Mouse (Mus musculus) testis, postnatal 14 days (tissue): ENCODE data around the gene Aebp2.
"Not testable (repeated sequence)": the region's sequence is repeated elsewhere in the genome, so short reads cannot be mapped to it uniquely, and the experiment has no call there.

Experiments used
- DNase-seq: peaks from one replicate; pipeline ENCODE4 v3.0.0; 2021; ENCODE audit warnings: low spot score

Aebp2 gene

GRCm38 (mm10) chr6:140655451-140655850, 33.0 kb downstream of the Aebp2 start:
- no peak for DNase-seq

GRCm38 (mm10) chr6:140656991-140657390, 34.5 kb downstream of the Aebp2 start:
- no peak for DNase-seq

- DNase-seq = no peak
Observed at GRCm38 (mm10) chr6:140657920-140658522, 35.6 kb downstream of the Aebp2 start.

- DNase-seq = no peak
Observed at GRCm38 (mm10) chr6:140661111-140661510, 38.6 kb downstream of the Aebp2 start.

GRCm38 (mm10) chr6:140661777-140662176, 39.3 kb downstream of the Aebp2 start:
- no peak for DNase-seq

- DNase-seq = no peak
Observed at GRCm38 (mm10) chr6:140662290-140662689, 39.8 kb downstream of the Aebp2 start.

GRCm38 (mm10) chr6:140662697-140663096, 40.2 kb downstream of the Aebp2 start:
- DNase-seq = not testable (repeated sequence)

- no peak for DNase-seq
Observed at GRCm38 (mm10) chr6:140664611-140665010, 42.1 kb downstream of the Aebp2 start.

GRCm38 (mm10) chr6:140666486-140667240, 44.2 kb downstream of the Aebp2 start:
- no peak for DNase-seq

- no peak for DNase-seq
Observed at GRCm38 (mm10) chr6:140667289-140667906, 44.9 kb downstream of the Aebp2 start.

- DNase-seq = no peak
Observed at GRCm38 (mm10) chr6:140674414-140674813, 52.0 kb downstream of the Aebp2 start.

GRCm38 (mm10) chr6:140676094-140676493, 53.6 kb downstream of the Aebp2 start:
- DNase-seq = no peak

GRCm38 (mm10) chr6:140677041-140677440, 54.6 kb downstream of the Aebp2 start:
- DNase-seq = no peak

GRCm38 (mm10) chr6:140677960-140678359, 55.5 kb downstream of the Aebp2 start:
- no peak for DNase-seq

GRCm38 (mm10) chr6:140678658-140679271, 56.3 kb downstream of the Aebp2 start:
- DNase-seq = no peak

GRCm38 (mm10) chr6:140680713-140681112, 58.2 kb downstream of the Aebp2 start:
- DNase-seq = no peak

- DNase-seq = no peak
Observed at GRCm38 (mm10) chr6:140682829-140683228, 60.4 kb downstream of the Aebp2 start.

GRCm38 (mm10) chr6:140684403-140684802, 61.9 kb downstream of the Aebp2 start:
- no peak for DNase-seq

- DNase-seq = no peak
Observed at GRCm38 (mm10) chr6:140689617-140690404, 67.3 kb downstream of the Aebp2 start.

GRCm38 (mm10) chr6:140692160-140692559, 69.7 kb downstream of the Aebp2 start:
- DNase-seq = no peak

GRCm38 (mm10) chr6:140696192-140696879, 73.9 kb downstream of the Aebp2 start:
- no peak for DNase-seq
